Mouse (Mus musculus): ENCODE results near the gene Olfr1057.
"Not testable (repeated sequence)": the region's sequence is repeated elsewhere in the genome, so short reads cannot be mapped to it uniquely, and the experiment has no call there.

Olfr1057 gene

GRCm38 (mm10) chr2:86378293-86378692 lies at the start of gene Olfr1057:
Gene Olfr1057 (minus strand): TSS chr2:86378393.
- DNase-seq = no peak

GRCm38 (mm10) chr2:86426649-86427048 lies 48.5 kb upstream of the Olfr1057 start, which contains the start of gene Olfr1062:
Gene Olfr1062 (minus strand): TSS chr2:86426749.
- DNase-seq = not testable (repeated sequence)

GRCm38 (mm10) chr2:86413950-86414349 lies 35.8 kb upstream of the Olfr1057 start, which contains the start of gene Olfr1061:
Gene Olfr1061 (minus strand): TSS chr2:86414050.
- DNase-seq = no peak

GRCm38 (mm10) chr2:86395114-86395513 lies 16.9 kb upstream of the Olfr1057 start:
- no peak for DNase-seq

GRCm38 (mm10) chr2:86388461-86388860 lies 10.3 kb upstream of the Olfr1057 start, which contains the start of gene Olfr1058:
Gene Olfr1058 (minus strand): TSS chr2:86388561.
- DNase-seq = not testable (repeated sequence)

- DNase-seq = not testable (repeated sequence)
These were observed 11.9 kb downstream of the Olfr1057 start for GRCm38 (mm10) chr2:86366342-86366741.

GRCm38 (mm10) chr2:86362369-86362768 lies 15.8 kb downstream of the Olfr1057 start, which contains the start of gene Olfr1056:
Gene Olfr1056 (minus strand): TSS chr2:86362469.
- no peak for DNase-seq

GRCm38 (mm10) chr2:86351751-86352150 lies 26.4 kb downstream of the Olfr1057 start:
- DNase-seq = not testable (repeated sequence)

GRCm38 (mm10) chr2:86350184-86350583 lies 28.0 kb downstream of the Olfr1057 start, which contains the start of gene Olfr1055:
Gene Olfr1055 (minus strand): TSS chr2:86350284.
- DNase-seq = no peak

GRCm38 (mm10) chr2:86335333-86335732 lies 42.9 kb downstream of the Olfr1057 start, which contains the start of gene Olfr1054:
Gene Olfr1054 (minus strand): TSS chr2:86335433.
- no peak for DNase-seq
